Mouse (Mus musculus): ENCODE results near the gene Senp3. TPM values are rescaled to one million over a fixed set of nuclear protein-coding genes. Genes with fewer than 3 reads are reported as not detected.
"Not testable (repeated sequence)": the region's sequence is repeated elsewhere in the genome, so short reads cannot be mapped to it uniquely, and the experiment has no call there.

Senp3 gene
- polyA plus RNA-seq, 1 experiment, result 187 TPM

DNA sequence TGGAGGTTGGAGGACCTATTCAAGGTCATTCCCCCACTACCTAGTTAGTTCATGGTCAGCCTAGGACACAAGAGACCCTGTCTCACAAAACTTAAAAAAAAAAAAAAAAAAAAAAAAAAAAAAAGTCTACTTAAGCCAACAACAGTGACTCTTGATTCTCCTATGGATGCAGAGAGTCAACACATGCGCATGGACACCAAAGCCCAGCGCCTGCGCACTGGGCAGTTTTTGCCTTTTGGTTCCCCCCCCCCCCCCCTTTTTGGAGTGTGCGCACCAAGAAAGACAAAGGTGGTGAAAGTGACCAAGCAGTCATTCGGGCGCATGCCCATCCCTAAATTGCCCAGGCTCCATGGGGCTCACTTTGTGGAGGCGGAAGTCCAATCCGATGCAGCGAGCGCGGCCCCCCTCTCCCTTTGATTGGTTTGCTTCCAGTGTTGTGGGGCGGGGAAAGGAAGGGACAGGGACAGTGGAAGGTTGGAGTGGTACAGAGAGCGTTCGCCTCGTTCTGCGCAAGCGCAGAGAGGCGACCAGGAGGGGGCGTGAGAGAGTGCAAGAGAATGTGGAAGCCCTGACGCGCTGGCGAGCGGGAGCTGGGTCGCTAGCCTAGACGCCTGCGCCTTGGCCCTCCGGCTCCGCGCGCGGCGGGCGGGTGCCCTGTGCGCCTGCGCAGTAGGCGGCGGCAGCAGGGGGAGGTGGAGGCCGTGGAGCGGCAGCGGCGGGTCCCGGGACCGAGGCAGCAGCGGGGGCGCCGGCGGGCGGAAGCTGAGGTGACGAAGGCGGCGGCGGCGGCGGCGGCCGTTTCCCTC is 49.4 kb downstream of the Senp3 start, which contains the start of gene Fxr2:
TSS of gene Fxr2 (plus strand) at position 707 of the 806 bp plus-strand sequence.
- 0 out of 2 replicates have a peak, but pooled peaks cover 2% of the 10 kb centered on the region for H3K4me1 ChIP-seq (ENCODE audit: control insufficient read depth, insufficient read depth, low read length)
- peak; percentile 57 for TF ChIP-seq POLR2A (IDR thresholded peaks at IDR 0.05; ENCODE audit: low read depth, low read length)
- TF ChIP-seq CTCF (IDR thresholded peaks at IDR 0.05; ENCODE audit: borderline replicate concordance, insufficient read depth, low read length), result peak; percentile 81
- H3K4me3 ChIP-seq (ENCODE audit: insufficient read depth, low read length), result peak within 1 kb of the TSS; percentile 88
- peak within 1 kb of the TSS; percentile 88 for H3K27ac ChIP-seq (ENCODE audit: insufficient read depth, low read length)

DNA sequence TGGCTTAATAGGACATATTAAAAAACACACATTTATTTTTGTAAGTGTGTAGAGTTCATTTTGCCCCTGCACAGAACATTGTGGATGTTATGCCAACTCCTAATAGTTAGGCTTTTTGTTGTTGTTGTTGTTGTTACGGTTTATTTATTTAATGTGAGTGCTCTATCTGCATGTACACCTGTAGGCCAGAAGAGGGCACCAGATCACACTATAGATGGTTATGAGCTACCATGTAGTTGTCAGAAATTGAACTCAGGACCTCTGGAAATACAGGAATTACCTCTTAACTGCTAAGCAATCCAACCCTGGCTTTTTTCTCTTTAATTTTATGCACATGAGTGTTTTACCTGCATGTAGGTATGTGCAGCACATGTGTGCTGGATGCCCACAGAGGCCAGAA is 52.1 kb downstream of the Senp3 start:
- Histone ChIP-seq H3K4me3 (ENCODE audit: insufficient read depth, low read length) (no peak overlapping the region), H3K4me1 (ENCODE audit: control insufficient read depth, insufficient read depth, low read length) (no peaks in the 10 kb centered on the region), H3K27ac (ENCODE audit: insufficient read depth, low read length) (no peak overlapping the region)
- no peak for TF ChIP-seq CTCF (IDR thresholded peaks at IDR 0.05; ENCODE audit: borderline replicate concordance, insufficient read depth, low read length)
- TF ChIP-seq POLR2A (IDR thresholded peaks at IDR 0.05; ENCODE audit: low read depth, low read length), result no peak

GRCm38 (mm10) chr11:69628286-69628685 is 53.6 kb downstream of the Senp3 start:
- H3K4me1 ChIP-seq (ENCODE audit: control insufficient read depth, insufficient read depth, low read length), result no peaks in the 10 kb centered on the region
- no peak overlapping the region for H3K4me3 ChIP-seq (ENCODE audit: insufficient read depth, low read length)
- TF ChIP-seq CTCF (IDR thresholded peaks at IDR 0.05; ENCODE audit: borderline replicate concordance, insufficient read depth, low read length) (peak; percentile 99), POLR2A (IDR thresholded peaks at IDR 0.05; ENCODE audit: low read depth, low read length) (peak; percentile 18; the same call in 1 of the 2 replicates)
- H3K27ac ChIP-seq (ENCODE audit: insufficient read depth, low read length), result no peak overlapping the region

DNA sequence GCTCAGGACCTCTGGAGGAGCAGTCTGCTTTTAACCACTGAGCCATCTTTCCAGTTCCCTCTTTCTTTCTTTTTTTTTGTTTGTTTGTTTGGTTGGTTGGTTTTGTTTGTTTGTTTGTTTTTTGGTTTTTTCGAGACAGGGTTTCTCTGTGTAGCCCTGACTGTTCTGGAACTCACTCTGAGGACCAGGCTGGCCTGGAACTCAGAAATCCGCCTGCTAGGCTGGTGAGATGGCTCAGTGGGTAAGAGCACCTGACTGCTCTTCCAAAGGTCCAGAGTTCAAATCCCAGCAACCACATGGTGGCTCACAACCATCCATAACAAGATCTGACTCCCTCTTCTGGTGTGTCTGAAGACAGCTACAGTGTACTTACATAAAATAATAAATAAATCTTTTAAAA is 57.5 kb downstream of the Senp3 start:
- H3K4me1 ChIP-seq (ENCODE audit: control insufficient read depth, insufficient read depth, low read length); H3K4me3 ChIP-seq (ENCODE audit: insufficient read depth, low read length); H3K27ac ChIP-seq (ENCODE audit: insufficient read depth, low read length): not testable (repeated sequence)

Other genes with a start within 250 kb of the Senp3 start
- 0.21 TPM in 1 of 2 replicates, not detected in the other for gene Dnah2, start 133.0 kb downstream of the Senp3 start, polyA plus RNA-seq (2011; ENCODE audit: insufficient read length, low read depth, missing spikeins)
- 0.45 and 2.6 TPM in 2 replicates for gene Efnb3, start 121.9 kb downstream of the Senp3 start, polyA plus RNA-seq (2011; ENCODE audit: insufficient read length, low read depth, missing spikeins)
- gene Wrap53, start 101.8 kb downstream of the Senp3 start, polyA plus RNA-seq (2011; ENCODE audit: insufficient read length, low read depth, missing spikeins), result 7.9 and 10.2 TPM in 2 replicates
- gene Trp53, start 101.7 kb downstream of the Senp3 start, polyA plus RNA-seq (2011; ENCODE audit: insufficient read length, low read depth, missing spikeins), result 159 and 160 TPM in 2 replicates
- 0.58 and 2.7 TPM in 2 replicates for gene Atp1b2, start 76.1 kb downstream of the Senp3 start, polyA plus RNA-seq (2011; ENCODE audit: insufficient read length, low read depth, missing spikeins)
- gene Shbg, start 64.2 kb downstream of the Senp3 start, polyA plus RNA-seq (2011; ENCODE audit: insufficient read length, low read depth, missing spikeins), result not detected in 2 replicates
- 11.7 and 13.6 TPM in 2 replicates for gene Sat2, start 60.1 kb downstream of the Senp3 start, polyA plus RNA-seq (2011; ENCODE audit: insufficient read length, low read depth, missing spikeins)
- 63.5 and 71.7 TPM in 2 replicates for gene Fxr2, start 49.1 kb downstream of the Senp3 start, polyA plus RNA-seq (2011; ENCODE audit: insufficient read length, low read depth, missing spikeins)
- not detected in 2 replicates for gene Sox15, start 26.8 kb downstream of the Senp3 start, polyA plus RNA-seq (2011; ENCODE audit: insufficient read length, low read depth, missing spikeins)
- 45.2 and 47.8 TPM in 2 replicates for gene Mpdu1, start 19.4 kb downstream of the Senp3 start, polyA plus RNA-seq (2011; ENCODE audit: insufficient read length, low read depth, missing spikeins)
- 4.9 and 8.6 TPM in 2 replicates for gene Cd68, start 15.9 kb downstream of the Senp3 start, polyA plus RNA-seq (2011; ENCODE audit: insufficient read length, low read depth, missing spikeins)
- gene Eif4a1, start 9.7 kb downstream of the Senp3 start, polyA plus RNA-seq (2011; ENCODE audit: insufficient read length, low read depth, missing spikeins), result 717 and 781 TPM in 2 replicates
- gene Tnfsf13, start 3.7 kb upstream of the Senp3 start, polyA plus RNA-seq (2011; ENCODE audit: insufficient read length, low read depth, missing spikeins), result 0.85 and 1.5 TPM in 2 replicates
- 20.0 and 25.5 TPM in 2 replicates for gene Tnfsf12, start 13.8 kb upstream of the Senp3 start, polyA plus RNA-seq (2011; ENCODE audit: insufficient read length, low read depth, missing spikeins)
- gene Tnfsfm13, start 14.0 kb upstream of the Senp3 start, polyA plus RNA-seq (2011; ENCODE audit: insufficient read length, low read depth, missing spikeins), result 3.0 and 4.4 TPM in 2 replicates
- 82.6 and 90.9 TPM in 2 replicates for gene Polr2a, start 76.6 kb upstream of the Senp3 start, polyA plus RNA-seq (2011; ENCODE audit: insufficient read length, low read depth, missing spikeins)
- not detected in 2 replicates for gene Slc35g3, start 79.9 kb upstream of the Senp3 start, polyA plus RNA-seq (2011; ENCODE audit: insufficient read length, low read depth, missing spikeins)
- 22.6 and 28.5 TPM in 2 replicates for gene Zbtb4, start 83.8 kb upstream of the Senp3 start, polyA plus RNA-seq (2011; ENCODE audit: insufficient read length, low read depth, missing spikeins)
- gene Chrnb1, start 113.9 kb upstream of the Senp3 start, polyA plus RNA-seq (2011; ENCODE audit: insufficient read length, low read depth, missing spikeins), result 4.6 and 7.2 TPM in 2 replicates
- gene Fgf11, start 119.8 kb upstream of the Senp3 start, polyA plus RNA-seq (2011; ENCODE audit: insufficient read length, low read depth, missing spikeins), result 1.1 and 2.5 TPM in 2 replicates
- not detected in 2 replicates for gene Tmem102, start 123.5 kb upstream of the Senp3 start, polyA plus RNA-seq (2011; ENCODE audit: insufficient read length, low read depth, missing spikeins)
- not detected in 2 replicates for gene Gm39566, start 133.2 kb upstream of the Senp3 start, polyA plus RNA-seq (2011; ENCODE audit: insufficient read length, low read depth, missing spikeins)
- gene Spem2, start 136.4 kb upstream of the Senp3 start, polyA plus RNA-seq (2011; ENCODE audit: insufficient read length, low read depth, missing spikeins), result not detected in 2 replicates
- gene Spem1, start 140.1 kb upstream of the Senp3 start, polyA plus RNA-seq (2011; ENCODE audit: insufficient read length, low read depth, missing spikeins), result not detected in 2 replicates
- 33.8 and 42.0 TPM in 2 replicates for gene Nlgn2, start 155.7 kb upstream of the Senp3 start, polyA plus RNA-seq (2011; ENCODE audit: insufficient read length, low read depth, missing spikeins)
- 72.1 and 94.8 TPM in 2 replicates for gene Tmem256, start 156.4 kb upstream of the Senp3 start, polyA plus RNA-seq (2011; ENCODE audit: insufficient read length, low read depth, missing spikeins)
- gene Plscr3, start 164.3 kb upstream of the Senp3 start, polyA plus RNA-seq (2011; ENCODE audit: insufficient read length, low read depth, missing spikeins), result 120 and 128 TPM in 2 replicates
- gene Tnk1, start 176.6 kb upstream of the Senp3 start, polyA plus RNA-seq (2011; ENCODE audit: insufficient read length, low read depth, missing spikeins), result not detected in 2 replicates
- gene Tmem95, start 195.9 kb upstream of the Senp3 start, polyA plus RNA-seq (2011; ENCODE audit: insufficient read length, low read depth, missing spikeins), result not detected in 2 replicates
- gene Kctd11, start 199.3 kb upstream of the Senp3 start, polyA plus RNA-seq (2011; ENCODE audit: insufficient read length, low read depth, missing spikeins), result 20.7 and 26.0 TPM in 2 replicates
- not detected in 2 replicates for gene Acap1, start 213.5 kb upstream of the Senp3 start, polyA plus RNA-seq (2011; ENCODE audit: insufficient read length, low read depth, missing spikeins)
- gene 2810408A11Rik, start 218.9 kb upstream of the Senp3 start, polyA plus RNA-seq (2011; ENCODE audit: insufficient read length, low read depth, missing spikeins), result 3.5 and 4.9 TPM in 2 replicates
- gene Neurl4, start 219.0 kb upstream of the Senp3 start, polyA plus RNA-seq (2011; ENCODE audit: insufficient read length, low read depth, missing spikeins), result 30.8 and 31.8 TPM in 2 replicates
- 24.1 and 27.8 TPM in 2 replicates for gene Gps2, start 231.8 kb upstream of the Senp3 start, polyA plus RNA-seq (2011; ENCODE audit: insufficient read length, low read depth, missing spikeins)
- 725 and 764 TPM in 2 replicates for gene Eif5a, start 239.9 kb upstream of the Senp3 start, polyA plus RNA-seq (2011; ENCODE audit: insufficient read length, low read depth, missing spikeins)